Mouse (Mus musculus): ENCODE results near the gene 1190007I07Rik. TPM values are rescaled to one million over a fixed set of nuclear protein-coding genes. Genes with fewer than 3 reads are reported as not detected.
A peak's percentile ranks its signal among the peaks of the same experiment; 100 is the strongest.

1190007I07Rik gene
- total and polyA plus RNA-seq, 3 experiments: 35.7 to 70.5 (median 53.6) TPM

DNA sequence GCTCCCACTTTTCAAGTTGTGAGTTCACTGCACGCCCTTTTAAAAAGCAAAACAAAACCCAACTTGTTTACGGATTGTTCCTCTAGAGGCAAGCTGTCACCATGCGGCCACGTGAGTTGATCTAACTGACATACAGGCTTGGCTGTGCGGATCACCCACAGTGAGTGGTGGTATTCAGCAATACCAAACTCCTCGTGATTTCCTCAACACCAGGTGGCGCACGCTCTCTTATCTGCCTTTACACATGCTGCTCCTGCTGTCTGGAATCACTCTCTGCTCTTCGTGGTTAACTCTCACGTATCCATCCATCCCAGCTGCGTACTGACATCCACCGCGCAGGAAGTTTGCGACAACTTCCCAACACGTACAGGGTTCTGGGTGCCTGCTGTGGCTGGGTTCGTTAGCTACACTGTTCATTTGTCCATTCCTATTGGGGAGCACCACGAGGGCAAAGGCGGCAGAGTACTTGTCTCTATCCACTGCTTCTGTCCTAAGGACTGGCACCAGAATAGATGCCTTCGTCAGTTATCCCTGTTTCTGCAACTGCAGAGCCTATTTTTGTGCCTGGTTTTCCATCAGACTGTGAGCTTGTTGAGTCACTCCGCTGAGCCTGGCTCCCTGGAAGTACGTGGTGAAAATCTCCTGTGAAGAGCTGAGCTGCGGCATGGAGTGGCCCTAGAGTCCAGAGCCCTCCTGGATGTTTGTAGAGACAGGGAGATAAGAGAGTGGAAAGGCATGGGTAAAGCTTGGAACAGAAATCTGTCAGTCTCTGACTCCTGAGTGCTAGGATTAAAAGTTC, 43.6 kb upstream of the 1190007I07Rik start (continued):
- no peak for TF ChIP-seq HCFC1 (IDR thresholded peaks at IDR 0.05; ENCODE audit: low read depth, low read length)
- 0 out of 2 replicates have a peak, but pooled peaks have one; percentile 24 for TF ChIP-seq MXI1 (IDR thresholded peaks at IDR 0.05; ENCODE audit: low read depth, low read length)
- TF ChIP-seq MAX (IDR thresholded peaks at IDR 0.05; ENCODE audit: low read length): peak; percentile 84
- no peak for TF ChIP-seq GABPA (IDR thresholded peaks at IDR 0.05; ENCODE audit: insufficient replicate concordance, low read depth, low read length)
- TF ChIP-seq MAFK (IDR thresholded peaks at IDR 0.05; ENCODE audit: insufficient replicate concordance, low read length): no peak
- no peak for TF ChIP-seq PAX5 (IDR thresholded peaks at IDR 0.05; ENCODE audit: low read length)
- TF ChIP-seq ZKSCAN1 (IDR thresholded peaks at IDR 0.05; ENCODE audit: borderline replicate concordance, low read depth, low read length): no peak
- 0 out of 2 replicates have a peak, but pooled peaks have one; percentile 26 for TF ChIP-seq IRF4 (IDR thresholded peaks at IDR 0.05; ENCODE audit: low read depth, low read length)

GRCm38 (mm10) chr10:82665951-82666350, 42.9 kb upstream of the 1190007I07Rik start:
- Histone ChIP-seq H3K36me3 (replicated peaks in 1 of 2; ENCODE audit: control insufficient read depth in 1 of 2, insufficient read depth in 1 of 2, low read length in 1 of 2) (no peaks in the 10 kb centered on the region), H3K4me2 (ENCODE audit: insufficient read depth, low read depth, poor library complexity, severe bottlenecking) (no peak overlapping the region), H3K9me3 (replicated peaks; ENCODE audit: low read length) (no peaks in the 10 kb centered on the region), H3K4me3 (replicated peaks in 1 of 3; ENCODE audit: low read depth in 2 of 3, low read length in 2 of 3, poor library complexity in 1 of 3) (no peak overlapping the region), H3K27me3 (replicated peaks) (no peaks in the 10 kb centered on the region), H3K27ac (ENCODE audit: insufficient read depth, low read depth) (no peak overlapping the region), H3K9ac (ENCODE audit: insufficient read depth, low read depth) (no peak overlapping the region), H3K4me1 (ENCODE audit: control insufficient read depth in 1 of 2, insufficient read depth in 2 of 2) (peaks cover 9% of the 10 kb centered on the region in 2 experiments), H3K79me2 (replicated peaks; ENCODE audit: control insufficient read depth, extremely low read depth, insufficient read depth, poor library complexity, severe bottlenecking) (no peaks in the 10 kb centered on the region)
- no peak for DNase-seq (ENCODE audit: extremely low read depth)
- in situ Hi-C loops (cut with MboI; ENCODE audit: low pct_ligation_motif_present, low pct_unique_long_range_greater_than_20kb, low sequenced_read_pairs) (no loop called here), dilution Hi-C loops (cut with MboI; ENCODE audit: extremely low pct_ligation_motif_present, extremely low pct_unique_long_range_greater_than_20kb, low sequenced_read_pairs) (no loop called here)
- TF ChIP-seq CTCF (conservative IDR thresholded peaks at IDR 0.05 in 1 of 2, IDR thresholded peaks at IDR 0.05 in 1 of 2; ENCODE audit: low read depth in 2 of 2, low read length in 2 of 2) (peak in 1 of 2 experiments; percentile 38; a peak in 2 of 4 replicates), SMC3 (IDR thresholded peaks at IDR 0.05; ENCODE audit: low read depth, low read length) (no peak)

DNA sequence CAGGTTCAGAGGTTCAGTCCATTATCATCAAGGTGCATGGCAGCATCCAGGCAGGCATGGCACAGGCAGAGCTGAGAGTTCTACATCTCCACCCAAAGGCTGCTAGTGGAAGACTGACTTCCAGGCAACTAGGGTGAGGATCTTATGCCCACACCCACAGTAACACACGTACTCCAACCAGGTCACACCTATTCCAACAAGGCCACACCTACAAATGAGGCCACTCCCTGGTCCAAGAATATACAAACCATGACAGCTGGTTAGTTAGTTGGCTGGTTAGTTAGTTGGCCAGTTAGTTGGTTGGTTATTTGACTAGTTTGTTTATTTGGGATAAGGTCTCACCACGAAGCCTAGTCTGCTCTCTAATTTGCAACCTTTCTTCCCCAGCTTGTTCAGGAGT, 40.3 kb upstream of the 1190007I07Rik start:
- Histone ChIP-seq H3K4me2 (ENCODE audit: insufficient read depth, low read depth, poor library complexity, severe bottlenecking) (no peak overlapping the region), H3K4me3 (replicated peaks in 1 of 3; ENCODE audit: low read depth in 2 of 3, low read length in 2 of 3, poor library complexity in 1 of 3) (no peak overlapping the region), H3K4me1 (ENCODE audit: control insufficient read depth in 1 of 2, insufficient read depth in 2 of 2) (peaks cover 0 to 3% of the 10 kb centered on the region in 2 experiments; a peak in 1 of 4 replicates), H3K79me2 (replicated peaks; ENCODE audit: control insufficient read depth, extremely low read depth, insufficient read depth, poor library complexity, severe bottlenecking) (no peaks in the 10 kb centered on the region), H3K36me3 (replicated peaks in 1 of 2; ENCODE audit: control insufficient read depth in 1 of 2, insufficient read depth in 1 of 2, low read length in 1 of 2) (no peaks in the 10 kb centered on the region), H3K27ac (ENCODE audit: insufficient read depth, low read depth) (no peak overlapping the region), H3K9ac (ENCODE audit: insufficient read depth, low read depth) (no peak overlapping the region), H3K27me3 (replicated peaks) (no peaks in the 10 kb centered on the region), H3K9me3 (replicated peaks; ENCODE audit: low read length) (no peaks in the 10 kb centered on the region)
- dilution Hi-C loops (cut with MboI; ENCODE audit: extremely low pct_ligation_motif_present, extremely low pct_unique_long_range_greater_than_20kb, low sequenced_read_pairs): no loop called here
- in situ Hi-C loops (cut with MboI; ENCODE audit: low pct_ligation_motif_present, low pct_unique_long_range_greater_than_20kb, low sequenced_read_pairs): no loop called here
- no peak for DNase-seq (ENCODE audit: extremely low read depth)
- no peak for TF ChIP-seq TCF12 (IDR thresholded peaks at IDR 0.05; ENCODE audit: low read depth, low read length)
- TF ChIP-seq KAT2A (IDR thresholded peaks at IDR 0.05; ENCODE audit: insufficient replicate concordance, low read length): no peak
- no peak for TF ChIP-seq CHD2 (IDR thresholded peaks at IDR 0.05; ENCODE audit: low read length)
- no peak for TF ChIP-seq CTCF (conservative IDR thresholded peaks at IDR 0.05 in 1 of 2, IDR thresholded peaks at IDR 0.05 in 1 of 2; ENCODE audit: low read depth in 2 of 2, low read length in 2 of 2)
- no peak for TF ChIP-seq NRF1 (IDR thresholded peaks at IDR 0.05; ENCODE audit: low read depth, low read length)
- no peak for TF ChIP-seq MAX (IDR thresholded peaks at IDR 0.05; ENCODE audit: low read length)

Measured in CH12.LX (cell line).